Mouse (Mus musculus) cerebellum, adult 9-10 months (tissue): ENCODE data around the gene Mark3.
A peak's percentile ranks its signal among the peaks of the same experiment; 100 is the strongest.
"Not testable (repeated sequence)": the region's sequence is repeated elsewhere in the genome, so short reads cannot be mapped to it uniquely, and the experiment has no call there.

Experiments
- DNase-seq: peaks from one replicate; pipeline ENCODE4 v3.0.0; 2022

Gene Mark3

DNA sequence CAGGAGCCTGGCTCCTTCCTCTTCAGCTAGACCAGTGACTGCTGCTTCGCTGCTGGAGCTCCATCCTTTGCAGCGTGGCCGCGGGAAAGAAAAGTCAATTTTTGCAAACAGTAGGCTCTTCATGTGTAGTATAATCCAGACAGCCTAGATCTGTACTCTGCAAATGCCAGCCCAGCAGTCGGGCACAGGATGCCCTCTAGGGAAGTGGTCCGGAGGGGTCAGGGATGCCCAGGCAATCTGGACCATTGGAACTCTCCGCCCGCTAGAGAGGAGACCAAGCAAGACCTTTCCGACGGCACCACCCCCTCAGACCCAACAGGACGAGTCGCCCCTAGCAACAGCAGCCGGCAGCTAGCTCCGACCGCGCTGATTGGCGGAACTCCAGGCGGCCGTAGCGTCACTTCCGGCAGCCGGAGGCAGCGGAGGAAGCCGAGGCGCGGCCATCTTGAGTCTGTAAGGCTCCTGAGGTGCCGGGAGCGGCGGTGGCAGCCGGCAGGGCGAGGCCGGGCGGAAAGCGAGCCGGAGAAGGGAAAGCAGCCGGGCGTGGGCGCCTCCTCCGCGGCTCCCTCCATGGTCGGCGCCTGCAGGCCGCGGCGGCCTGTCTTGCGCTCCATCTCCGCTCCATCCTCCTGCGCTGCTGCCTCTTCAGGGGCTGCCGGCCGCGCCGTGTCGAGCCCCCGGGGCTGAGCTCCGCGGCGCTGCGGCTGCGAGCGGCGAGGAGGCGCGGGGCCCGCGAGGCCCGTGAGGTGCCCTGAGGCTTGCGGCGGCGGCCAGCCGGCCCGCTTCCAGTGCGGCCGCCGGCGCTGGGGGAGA is at the start of gene Mark3:
Gene Mark3 (plus strand): TSS at position 450 of the 813 bp plus-strand sequence.
- DNase-seq = peak; percentile 94

DNA sequence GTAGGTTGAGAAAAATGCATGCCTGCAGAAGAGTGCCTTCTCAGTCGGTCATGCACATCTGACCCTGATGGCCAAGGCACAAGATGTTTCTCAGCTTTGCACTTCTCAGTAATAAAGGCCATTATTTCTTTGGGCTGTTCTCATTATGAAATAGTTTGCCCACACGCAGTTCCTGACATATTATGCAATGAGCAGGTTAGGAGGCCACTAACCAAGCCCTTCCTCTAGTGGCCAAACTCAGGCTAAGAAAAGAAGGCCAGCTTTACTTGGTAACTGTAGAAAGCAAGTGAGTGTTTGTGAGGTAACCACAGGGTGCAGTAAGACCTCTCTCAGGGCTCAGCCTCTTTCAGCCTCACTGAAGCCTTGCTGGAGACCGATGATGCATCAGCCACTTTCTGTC is 49.4 kb upstream of the Mark3 start:
- no peak for DNase-seq

DNA sequence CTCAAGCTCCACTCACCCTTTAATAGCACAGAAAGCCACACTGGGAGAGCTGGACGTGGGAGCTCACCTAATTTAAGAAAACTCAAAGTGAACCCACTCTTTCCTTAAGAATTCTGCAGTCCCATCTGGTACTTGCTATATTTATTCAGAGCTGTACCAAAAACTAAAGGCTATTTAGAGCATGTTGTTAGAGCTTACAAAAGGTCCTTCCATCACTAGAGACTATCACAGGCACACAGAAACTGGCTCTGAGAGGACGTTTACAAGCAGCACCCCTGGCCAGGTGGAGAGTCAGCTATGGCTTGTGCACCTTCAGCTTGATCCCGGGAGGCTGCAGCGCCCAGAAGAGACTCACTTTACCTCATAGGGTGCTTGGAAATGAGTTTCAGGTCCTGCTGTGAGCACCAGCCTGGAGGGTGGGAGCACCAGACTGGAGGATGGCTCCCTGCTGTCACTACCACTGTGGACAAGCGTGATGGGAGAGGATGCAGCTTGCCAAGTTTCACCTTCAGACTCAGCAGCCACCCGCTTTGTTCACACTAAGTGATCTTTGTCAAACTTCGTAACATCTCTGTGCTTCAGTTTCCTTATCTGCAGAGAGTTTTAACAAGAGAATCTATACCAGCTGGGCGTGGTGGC is 46.6 kb upstream of the Mark3 start:
- DNase-seq = no peak

DNA sequence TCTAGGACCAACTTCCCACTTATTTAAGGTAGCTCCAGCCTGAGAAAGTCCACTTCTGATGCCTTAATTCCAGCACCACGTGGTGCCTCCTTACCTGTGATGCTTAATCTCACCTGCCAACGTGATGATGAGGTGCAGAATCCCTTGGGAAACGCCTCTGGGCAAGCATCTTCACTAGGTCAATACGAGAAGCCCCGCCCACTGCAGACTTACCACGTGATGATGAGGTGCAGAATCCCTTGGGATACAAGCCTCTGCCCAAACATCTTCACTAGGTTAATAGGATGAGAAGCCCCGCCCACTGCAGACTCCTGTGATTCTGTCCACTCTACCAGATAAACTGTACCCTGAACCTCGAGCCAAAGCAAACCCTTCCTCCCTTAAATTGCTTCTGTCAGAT is 45.1 kb upstream of the Mark3 start:
- DNase-seq = no peak

DNA sequence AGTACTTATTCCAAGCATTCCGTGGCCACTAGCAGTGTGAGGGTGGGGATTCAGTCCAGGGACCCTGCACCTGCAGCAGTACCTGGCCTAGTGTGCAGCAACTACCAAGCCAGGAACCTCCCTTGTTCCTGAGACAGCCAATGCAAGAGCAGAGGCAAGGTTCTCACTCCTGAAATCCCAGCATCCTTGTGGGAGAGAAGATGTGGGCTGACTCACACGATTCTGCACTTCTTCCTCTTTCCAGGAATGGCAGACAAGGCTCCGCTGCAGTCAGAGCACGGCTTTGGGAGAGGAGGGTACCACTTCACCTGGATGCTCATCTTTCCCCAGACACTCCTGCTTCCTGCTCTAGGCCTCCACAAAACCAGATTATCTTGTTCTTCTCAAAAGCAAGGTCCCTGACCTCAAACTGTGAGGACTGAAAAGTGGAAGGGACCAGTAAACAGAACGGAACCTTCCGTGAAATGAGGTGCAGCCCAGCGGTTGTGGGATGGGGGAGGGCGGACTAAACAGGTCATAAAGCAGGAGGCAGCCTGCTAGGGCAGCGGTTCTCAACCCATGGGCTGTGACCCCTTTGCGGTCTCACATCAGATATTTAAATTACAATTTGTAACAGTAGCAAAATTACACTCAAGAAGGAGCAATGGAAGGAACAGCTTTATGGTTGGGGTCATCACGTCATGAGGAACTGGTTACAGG is 41.1 kb upstream of the Mark3 start:
- DNase-seq = no peak

DNA sequence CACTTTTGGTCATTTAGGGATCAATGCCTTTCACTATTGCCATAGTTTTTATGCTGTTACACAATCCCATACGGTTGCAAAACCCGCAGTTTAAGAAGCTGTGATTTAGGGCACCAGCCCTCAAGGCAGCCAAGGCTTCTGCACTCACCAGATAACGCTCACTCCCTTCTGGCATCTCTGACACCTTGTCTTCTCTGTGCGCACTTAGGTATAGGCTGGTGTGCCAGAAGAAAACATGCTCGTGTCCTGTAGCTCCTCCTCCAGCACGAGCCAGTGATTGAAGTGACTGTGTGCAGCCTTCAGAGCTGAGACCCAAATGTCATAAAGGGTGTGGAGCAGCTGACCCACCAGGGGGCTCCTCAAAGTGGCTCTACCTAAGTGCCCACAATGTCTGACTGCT is 39.0 kb upstream of the Mark3 start:
- DNase-seq = no peak

DNA sequence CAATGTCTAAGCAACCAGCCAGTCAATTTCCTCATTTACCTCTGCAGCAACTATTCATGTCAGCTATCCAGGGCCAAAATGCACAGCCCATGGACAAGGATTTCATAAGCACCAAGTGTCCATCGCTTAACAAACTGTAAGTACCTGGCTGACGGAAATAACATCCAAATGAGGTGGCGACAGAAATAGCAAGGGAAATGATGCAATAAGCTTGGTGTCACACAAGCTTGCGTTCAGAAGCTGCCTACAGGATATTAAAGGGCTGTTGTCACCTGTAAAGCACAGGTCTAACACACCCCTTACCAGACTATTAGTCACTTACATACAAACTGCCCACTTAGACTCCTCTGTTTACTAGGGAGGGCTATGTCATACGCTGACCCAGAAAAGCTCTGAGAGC is 38.6 kb upstream of the Mark3 start:
- no peak for DNase-seq

DNA sequence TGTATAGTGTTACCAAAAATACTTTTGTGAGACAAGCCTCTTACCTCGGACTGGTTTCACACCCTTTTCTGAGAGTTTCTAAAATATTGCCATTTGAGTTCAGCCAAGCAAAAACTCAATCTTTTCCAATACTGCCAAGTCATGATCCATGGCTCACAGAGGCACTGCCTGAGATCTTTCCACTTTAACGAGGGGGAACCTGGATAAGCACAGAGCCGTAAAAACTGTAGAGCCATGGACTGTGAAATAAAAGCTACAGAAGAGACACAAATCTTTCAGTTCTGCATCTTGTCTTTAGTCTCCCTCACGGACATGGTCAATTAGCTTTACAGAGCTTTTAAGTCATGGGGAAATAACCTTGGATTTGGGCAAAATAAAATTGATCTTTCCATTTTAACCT is 37.6 kb upstream of the Mark3 start:
- peak; percentile 34 for DNase-seq

DNA sequence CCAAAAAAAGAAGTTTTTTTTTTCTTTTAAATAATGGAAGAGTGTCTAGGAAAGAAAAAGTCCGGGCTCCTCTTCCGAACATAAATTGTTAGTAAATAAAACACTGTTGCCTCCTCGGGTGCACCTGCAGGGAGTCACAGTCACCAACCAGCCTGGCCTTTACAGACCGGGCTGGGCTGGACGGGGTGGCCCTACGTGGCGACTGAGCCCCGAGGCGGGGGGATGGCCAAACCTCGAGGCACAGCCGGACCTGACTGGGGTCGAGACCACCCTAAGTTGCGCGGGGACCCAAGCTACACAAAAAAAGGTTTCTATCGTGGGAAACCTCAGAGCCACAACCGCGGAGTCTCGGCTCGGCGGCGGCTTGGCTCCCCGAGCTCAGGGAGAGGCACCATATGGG is 37.0 kb upstream of the Mark3 start:
- DNase-seq = no peak

DNA sequence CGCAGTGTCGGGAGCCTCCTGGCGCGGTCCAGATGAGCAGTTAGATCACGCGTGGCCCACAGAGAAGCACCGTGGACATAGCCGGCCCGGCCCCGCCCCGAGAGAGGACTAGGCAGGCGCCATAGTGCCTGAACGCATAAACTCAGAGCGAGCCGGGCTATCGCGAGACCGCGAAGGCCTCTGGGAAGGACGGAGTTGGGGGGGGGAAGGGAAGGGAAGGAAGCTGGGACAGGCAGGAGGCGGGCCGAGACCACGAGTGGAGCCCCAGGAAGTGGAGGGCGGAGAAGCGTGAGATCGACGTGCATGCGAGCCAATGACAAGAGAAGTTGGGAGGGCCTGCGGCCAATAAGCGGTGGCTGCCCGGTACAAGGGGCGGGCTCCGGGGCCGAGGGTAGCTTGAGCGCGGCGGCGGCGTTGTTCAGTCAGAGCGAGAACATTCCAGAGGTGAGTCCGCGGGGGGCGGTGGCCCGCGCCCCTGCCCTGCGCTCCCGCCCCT is 36.5 kb upstream of the Mark3 start, which contains the start of gene Eif5:
Gene Eif5 (plus strand): TSS at position 221 of the 496 bp plus-strand sequence.
- DNase-seq = peak; percentile 99

DNA sequence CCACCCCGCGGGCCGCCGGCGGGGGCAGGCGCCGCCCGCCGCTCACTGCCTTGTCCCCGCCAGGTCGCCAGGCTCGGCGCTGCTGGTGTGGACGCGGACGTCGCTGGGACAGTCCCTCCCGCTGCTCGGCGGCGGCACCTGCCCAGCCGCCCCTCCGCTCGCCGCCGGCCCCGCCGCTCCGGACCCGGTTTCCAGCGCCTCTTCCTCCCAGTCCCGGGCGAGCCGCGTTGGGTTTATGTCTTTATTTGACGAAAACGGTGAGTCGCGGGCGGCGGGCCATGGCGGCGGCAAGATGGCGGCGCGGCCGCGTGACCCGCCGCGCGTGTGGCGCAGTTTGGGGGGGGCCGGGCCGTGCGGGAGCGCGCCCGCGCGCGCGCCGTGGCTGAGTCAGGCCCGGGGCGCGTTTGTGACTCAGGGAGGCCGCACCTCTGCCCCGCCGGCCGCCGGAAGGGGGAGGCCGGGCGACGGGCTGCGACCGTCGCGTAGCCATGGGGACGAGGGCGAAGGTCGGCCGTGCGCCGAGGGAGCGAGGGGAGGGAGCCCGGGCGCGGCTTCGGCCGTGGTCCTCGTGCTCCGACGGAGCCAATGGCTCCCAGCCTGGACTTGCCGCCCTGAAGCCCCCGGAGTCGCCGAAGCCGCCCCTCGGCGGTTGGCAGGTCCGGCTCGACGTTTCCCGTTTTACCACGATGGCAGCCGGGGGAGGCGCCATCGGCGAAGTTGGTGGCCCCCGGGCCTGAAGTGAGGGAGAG is 35.9 kb upstream of the Mark3 start:
- DNase-seq = peak; percentile 79

DNA sequence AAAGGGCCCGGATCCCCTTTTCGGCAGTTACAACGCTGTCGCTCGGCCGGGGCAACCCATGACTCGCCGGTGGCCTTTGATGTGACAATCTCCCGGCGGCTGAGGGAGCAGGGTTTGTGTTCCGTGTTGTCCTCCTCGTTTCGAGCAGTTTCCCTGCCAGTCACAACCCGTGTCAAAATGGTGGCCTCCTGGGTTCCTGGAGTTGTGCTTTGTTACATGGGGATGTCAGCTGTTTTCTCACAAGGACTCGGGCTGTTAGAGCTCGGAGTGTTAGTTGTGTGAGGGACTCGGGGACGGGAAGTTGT is 35.3 kb upstream of the Mark3 start:
- no peak for DNase-seq

DNA sequence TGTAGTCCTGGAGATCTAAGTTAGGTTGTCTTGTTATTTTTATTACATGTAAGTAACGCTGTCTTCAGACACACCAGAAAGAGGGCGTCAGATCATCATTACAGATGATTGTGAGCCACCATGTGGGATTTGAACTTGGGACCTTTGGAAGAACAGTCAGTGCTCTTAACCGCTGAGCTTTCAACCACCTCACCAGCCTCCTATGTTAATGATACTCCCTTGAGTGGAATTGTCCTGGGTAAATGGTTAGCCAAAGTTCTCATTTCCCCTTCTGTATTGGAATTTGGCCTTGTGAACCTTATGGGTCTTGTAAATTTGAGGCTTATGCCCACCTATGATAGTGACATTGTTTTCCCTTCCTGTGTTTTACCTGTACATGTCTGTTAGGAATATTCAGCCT is 27.3 kb upstream of the Mark3 start:
- no peak for DNase-seq

DNA sequence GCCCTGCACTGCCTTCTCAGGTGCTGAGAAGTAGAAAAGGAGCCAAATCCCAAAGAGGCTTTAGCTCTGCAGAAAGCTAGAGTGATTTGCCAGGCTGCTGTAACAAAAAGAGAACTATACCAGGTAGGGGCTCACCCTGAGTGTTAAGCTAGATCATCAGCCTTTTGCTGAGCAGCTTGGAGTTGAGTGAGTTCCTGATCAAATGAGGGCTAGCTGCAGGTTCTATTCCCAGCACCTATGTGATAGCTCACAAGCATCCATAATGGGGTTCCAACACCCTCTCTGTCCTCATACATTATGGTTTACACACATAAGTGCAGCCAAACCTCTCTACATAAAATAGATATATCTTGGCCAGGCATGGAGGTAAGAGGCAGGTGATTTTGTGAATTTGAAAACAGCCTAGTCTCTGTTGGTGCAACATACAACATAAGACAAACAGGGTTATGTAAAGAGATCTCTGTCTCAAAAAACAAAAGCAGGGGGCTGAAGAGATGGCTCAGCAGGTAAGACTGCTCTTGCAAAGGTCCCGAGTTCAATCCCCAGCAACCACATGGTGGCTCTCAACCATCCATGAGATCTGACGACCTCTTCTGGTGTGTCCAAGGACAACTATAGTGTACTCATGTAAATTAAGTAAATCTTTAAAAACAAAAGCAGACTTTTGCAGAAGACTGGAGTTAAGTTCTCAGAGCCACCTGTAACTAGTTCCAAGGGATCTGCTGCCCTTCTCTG is 25.6 kb upstream of the Mark3 start:
- DNase-seq = no peak

DNA sequence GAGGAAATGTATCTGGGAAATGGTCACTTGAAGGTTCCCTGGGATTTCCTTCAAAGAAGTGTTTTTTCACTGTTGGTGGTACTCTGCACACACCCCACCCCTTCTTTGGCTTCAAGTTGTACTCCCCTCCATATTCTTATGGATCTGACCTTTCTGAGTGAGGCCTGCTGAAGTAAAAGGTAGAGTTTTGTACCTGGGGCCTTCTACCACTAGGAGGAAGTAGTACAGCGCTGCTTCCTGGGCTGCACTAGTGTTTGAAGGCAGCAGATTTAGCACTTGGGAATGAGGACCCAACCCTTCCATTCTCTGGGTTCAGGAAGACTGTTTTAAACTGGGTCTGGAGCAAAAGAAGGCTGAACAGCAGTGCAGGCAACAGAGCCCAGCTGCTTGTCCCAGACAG is 23.6 kb upstream of the Mark3 start:
- no peak for DNase-seq

DNA sequence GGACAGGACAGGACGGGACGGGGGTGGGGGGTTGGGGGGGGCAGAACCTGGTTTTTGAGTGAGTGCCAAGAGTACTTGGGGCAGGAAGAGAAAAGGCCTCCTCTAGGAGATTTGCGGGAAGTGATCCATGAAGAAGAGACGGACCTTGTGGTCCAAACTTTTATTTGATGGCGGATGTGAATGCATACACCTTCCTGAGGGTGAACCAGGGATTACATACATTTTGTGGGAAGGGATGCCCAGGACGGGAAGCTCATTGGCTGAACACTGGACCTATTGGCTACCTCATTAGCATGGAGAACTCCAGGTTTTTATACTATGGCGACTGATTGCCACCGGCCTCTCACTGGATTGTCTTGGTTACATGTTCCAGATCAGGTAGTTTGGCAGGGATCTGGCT is 22.0 kb upstream of the Mark3 start:
- DNase-seq = no peak

DNA sequence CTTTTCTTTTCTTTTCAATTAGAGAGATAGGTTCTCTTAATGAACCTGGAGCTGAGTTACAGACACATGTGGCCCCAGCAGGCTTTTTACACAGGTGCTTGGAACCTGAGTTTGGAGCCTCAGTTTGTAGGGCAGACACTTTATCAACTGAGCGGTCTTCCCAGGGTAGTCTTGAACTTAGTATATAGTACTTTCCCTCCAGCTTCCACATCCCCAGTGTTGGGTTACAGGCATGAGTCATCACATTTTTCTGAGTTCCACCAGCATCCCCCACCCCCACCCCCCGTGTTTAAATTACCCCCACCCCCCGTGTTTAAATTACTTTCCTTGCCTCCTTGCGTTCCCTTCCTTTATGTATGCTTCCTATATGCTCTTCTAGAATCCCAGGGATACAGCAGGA is 19.0 kb upstream of the Mark3 start:
- no peak for DNase-seq

DNA sequence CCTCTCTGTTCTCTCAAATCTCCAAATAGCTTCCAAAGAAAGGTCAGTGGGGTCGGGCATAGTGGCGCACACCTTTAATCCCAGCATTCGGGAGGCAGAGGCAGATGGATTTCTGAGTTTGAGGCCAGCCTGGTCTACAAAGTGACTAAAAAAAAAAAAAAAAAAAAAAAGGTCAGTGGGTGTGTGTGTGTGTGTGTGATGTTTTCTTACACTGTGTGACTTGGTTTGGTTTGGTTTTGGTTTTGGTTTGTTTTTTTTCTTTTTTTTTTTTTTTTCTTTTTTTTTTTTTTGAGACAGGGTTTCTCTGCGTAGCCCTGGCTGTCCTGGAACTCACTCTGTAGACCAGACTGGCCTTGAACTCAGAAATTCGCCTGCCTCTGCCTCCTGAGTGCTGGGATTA is 18.4 kb upstream of the Mark3 start:
- DNase-seq = not testable (repeated sequence)

DNA sequence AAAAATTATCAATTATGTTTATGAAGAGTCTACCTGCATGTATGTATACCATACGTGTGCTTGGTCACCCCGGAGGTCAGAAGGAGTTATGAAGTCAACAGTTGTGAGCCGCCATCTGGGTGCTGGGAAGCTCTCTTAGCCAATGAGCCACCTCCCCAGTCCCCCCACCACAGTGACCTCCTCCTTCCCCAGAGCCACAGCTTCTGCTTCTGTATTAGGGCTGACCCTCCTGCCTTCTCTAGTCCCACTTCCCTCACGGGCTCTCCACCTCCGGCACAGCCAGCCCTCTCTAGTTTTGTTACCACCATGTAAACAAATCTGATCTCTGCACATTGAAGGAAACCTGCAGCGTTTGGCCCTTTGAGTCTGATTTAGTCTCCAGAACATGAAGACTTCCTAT is 16.8 kb upstream of the Mark3 start:
- DNase-seq = no peak

DNA sequence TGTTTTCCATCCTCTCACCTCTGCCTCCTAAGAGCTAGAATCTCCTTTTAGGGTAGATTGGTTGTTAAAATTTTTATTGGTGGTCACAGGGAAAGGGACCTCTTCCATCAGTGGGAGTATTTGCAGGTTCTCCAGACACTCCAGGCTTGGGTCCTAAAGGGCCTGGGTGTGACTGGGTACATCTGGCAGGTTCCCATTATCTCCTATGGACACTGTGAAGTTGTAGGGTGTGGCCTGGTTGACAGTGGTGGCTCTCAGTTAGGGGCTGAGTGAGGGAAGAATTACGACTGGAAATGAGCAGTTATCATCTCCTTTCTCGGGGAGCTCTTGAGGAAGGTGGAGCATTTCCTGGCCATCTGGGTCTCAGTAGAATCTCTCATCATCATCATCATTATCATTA is 15.7 kb upstream of the Mark3 start:
- no peak for DNase-seq

DNA sequence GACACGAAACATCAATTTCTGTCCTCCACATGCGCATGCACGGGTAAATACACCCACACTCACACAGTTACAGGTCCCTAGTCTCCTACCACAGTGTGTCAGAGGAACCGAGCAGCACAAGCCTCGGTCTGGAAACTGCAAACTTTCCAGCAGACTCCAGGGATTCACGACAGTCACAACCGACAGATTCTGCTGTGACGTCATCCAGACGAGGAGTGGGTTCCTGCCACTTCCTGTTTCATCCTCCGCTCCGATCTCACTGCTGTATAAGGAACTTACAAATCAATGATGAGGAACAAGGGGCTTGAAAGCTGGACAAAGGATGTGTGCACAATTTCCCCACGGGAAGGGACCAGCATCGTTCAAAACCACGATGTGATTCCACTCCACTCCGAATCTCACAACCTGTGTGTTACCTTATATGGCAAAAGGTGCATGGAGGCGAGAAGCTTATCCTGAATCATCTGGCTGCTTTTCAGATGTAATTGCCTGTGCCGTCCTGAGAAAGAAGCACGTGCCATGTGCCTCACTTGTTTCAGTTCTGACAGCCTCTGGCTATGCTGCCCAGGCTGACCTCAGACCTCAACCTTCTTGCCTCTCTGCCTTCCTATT is 14.6 kb upstream of the Mark3 start:
- no peak for DNase-seq

DNA sequence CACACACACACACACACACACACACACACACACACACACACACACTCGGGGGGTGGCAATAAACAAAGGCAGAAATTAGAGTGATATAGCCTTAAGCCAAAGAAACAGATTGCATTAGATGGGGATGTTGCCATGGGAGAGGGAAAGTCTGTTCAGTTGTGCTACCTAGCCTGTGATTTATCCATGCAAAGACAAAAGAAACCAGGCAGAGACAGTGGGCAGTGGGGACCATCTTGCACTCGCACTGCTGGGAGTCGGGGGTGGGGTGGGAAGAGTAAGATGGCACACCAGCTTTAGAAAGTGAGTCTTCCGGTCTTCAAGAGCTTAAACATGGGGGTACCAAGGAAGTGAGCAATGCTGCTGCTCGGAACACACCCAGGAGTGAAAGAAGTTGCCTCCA is 14.0 kb upstream of the Mark3 start:
- no peak for DNase-seq
